Comparison of ENCODE assay signal across 8 mouse cellular contexts in the genomic region with DNA sequence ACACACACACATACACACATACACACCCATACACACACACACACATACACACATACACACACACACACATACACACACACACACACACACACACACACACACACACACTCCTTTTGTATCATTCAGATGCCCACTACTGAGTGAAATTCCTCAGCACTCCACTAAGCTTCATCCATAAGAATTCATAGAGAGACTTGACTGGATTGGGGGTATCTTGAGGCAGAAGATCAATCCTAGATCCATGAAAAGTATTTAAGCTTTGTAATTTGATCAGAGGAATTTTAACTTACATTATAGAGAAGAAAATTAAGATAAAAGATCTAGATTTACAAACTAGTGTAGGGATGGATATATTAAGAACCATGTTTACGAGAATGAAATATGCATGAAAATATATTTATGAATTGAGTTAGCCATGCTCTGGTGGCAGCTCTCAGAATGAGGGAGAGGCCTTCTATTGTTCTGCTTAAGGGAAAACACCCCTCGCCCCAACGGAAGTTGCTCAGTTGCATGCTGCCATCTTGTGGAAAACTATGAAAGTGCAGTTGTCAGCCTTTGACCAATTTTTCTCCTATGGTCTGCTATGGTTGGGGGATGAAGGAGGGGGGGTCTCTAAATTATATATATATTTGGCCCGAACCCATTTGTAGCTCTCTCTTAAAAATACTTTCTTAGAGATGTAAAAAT.
DNase-seq lines count a peak whose midpoint lies in the region; ATAC-seq lines count a peak whose summit lies in the region.

No protein-coding gene starts in this region.

- H3K9me3 ChIP-seq in liver, embryonic 12.5 days (replicated peaks), result no peaks in the 10 kb centered on the region
- no peaks in the 10 kb centered on the region for H3K9me3 ChIP-seq in midbrain, embryonic 15.5 days

- H3K9ac ChIP-seq in liver, embryonic 12.5 days, result no peak overlapping the region
- H3K9ac ChIP-seq in midbrain, embryonic 15.5 days, result no peak overlapping the region

- no peak overlapping the region for H3K27ac ChIP-seq in liver, embryonic 12.5 days
- peak overlapping the region; percentile 65; the same call in 1 of the 2 replicates for H3K27ac ChIP-seq in midbrain, embryonic 15.5 days

- DNase-seq in liver, result peak; percentile 40
- DNase-seq in cerebellum, postnatal 25 days, result peak; percentile 37 to 66
- DNase-seq in gastrocnemius, adult 18-20 months (ENCODE audit: low spot score), result peak; percentile 56
- peak; percentile 60 to 63 for DNase-seq in left cerebral cortex, postnatal 25 days (ENCODE audit: low spot score in 2 of 2)
- DNase-seq in spleen, adult 12 weeks (ENCODE audit: low spot score), result peak; percentile 16

- intact Hi-C loops in left cerebral cortex, postnatal 25 days (cut with DNase I), result loop anchor here (2.0 kb wide), 3 partner anchors 138 to 518 kb away; partner anchors contain the start of gene Arhgap18

- no peak overlapping the region for H3K4me3 ChIP-seq in liver, embryonic 12.5 days
- no peak overlapping the region for H3K4me3 ChIP-seq in midbrain, embryonic 15.5 days

- WGBS in liver, embryonic 12.5 days (ENCODE audit: insufficient replicate concordance), result 11% methylated on average over 4 of the region's 4 CpGs
- 2% methylated on average over 4 of the region's 4 CpGs for WGBS in midbrain, embryonic 15.5 days

- no peaks in the 10 kb centered on the region for H3K27me3 ChIP-seq in liver, embryonic 12.5 days (replicated peaks)
- no peaks in the 10 kb centered on the region for H3K27me3 ChIP-seq in midbrain, embryonic 15.5 days (replicated peaks)

- no peaks in the 10 kb centered on the region for H3K36me3 ChIP-seq in liver, embryonic 12.5 days
- no peaks in the 10 kb centered on the region for H3K36me3 ChIP-seq in midbrain, embryonic 15.5 days (replicated peaks)

- H3K4me1 ChIP-seq in liver, embryonic 12.5 days, result no peaks in the 10 kb centered on the region
- no peaks in the 10 kb centered on the region for H3K4me1 ChIP-seq in midbrain, embryonic 15.5 days

- ATAC-seq in liver, embryonic 12.5 days, result no peak
- ATAC-seq in inflammation-experienced regulatory T-cells, adult 6 months, result peak; percentile 97
- peak; percentile 90 for ATAC-seq in midbrain, embryonic 15.5 days (replicated peaks)

- H3K4me2 ChIP-seq in liver, embryonic 12.5 days, result no peak overlapping the region
- H3K4me2 ChIP-seq in midbrain, embryonic 15.5 days, result no peak overlapping the region
